Mouse (Mus musculus): ENCODE data around the gene Col16a1.

DNA sequence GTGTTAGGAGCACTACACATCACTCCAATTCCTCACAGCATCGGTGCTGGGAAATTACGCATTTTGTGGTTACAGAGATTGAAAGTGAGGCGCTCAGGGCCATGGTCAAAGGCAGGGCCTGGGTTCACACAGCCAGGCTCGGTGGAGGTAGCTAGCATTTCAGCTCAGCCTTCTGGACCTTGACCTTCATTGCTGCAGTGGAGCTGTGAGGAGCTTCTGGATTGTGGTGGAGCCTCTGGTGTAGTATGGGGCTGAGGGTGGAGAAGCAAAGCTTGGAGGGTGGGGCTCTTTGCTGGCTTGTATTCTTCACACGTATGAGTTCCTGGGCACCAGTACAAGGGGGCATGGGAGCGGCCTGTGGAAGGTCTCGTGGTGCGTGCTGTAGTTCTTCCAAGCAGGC, 24.7 kb upstream of the Col16a1 start:
- TF ChIP-seq POLR2A (IDR thresholded peaks at IDR 0.05; ENCODE audit: insufficient read depth, low read length) = no peak
- no peak for TF ChIP-seq CTCF (IDR thresholded peaks at IDR 0.05; ENCODE audit: low read depth, low read length)
- TF ChIP-seq EP300 (IDR thresholded peaks at IDR 0.05; ENCODE audit: insufficient read depth, low read depth, low read length) = no peak
